Mouse (Mus musculus) intestine, embryonic 16.5 days (tissue): ENCODE results near the gene Phf1. TPM values are rescaled to one million over a fixed set of nuclear protein-coding genes. Genes with fewer than 3 reads are reported as not detected.

Experiments
- ATAC-seq: fragments of 200-750 bp; cut with Nextera tagmentation; 2 replicates; pipeline ENCODE4 v1.8.0; 2017; ENCODE audit warnings: moderate TSS enrichment, moderate library complexity
- H3K27ac ChIP-seq: fragments of 300-500 bp; sonication (generic); 2 replicates; pipeline ENCODE4 v1.5.1; 2014; ENCODE audit warnings: mild to moderate bottlenecking, low read length
- H3K27me3 ChIP-seq: fragments of 300-500 bp; sonication (generic); replicated peaks from 2 replicates; pipeline ENCODE4 v1.6.1; 2014; ENCODE audit warnings: low read length, control low read depth, mixed read lengths; ENCODE audit not compliant: control insufficient read depth, insufficient read depth
- H3K36me3 ChIP-seq: fragments of 300-500 bp; sonication (generic); 2 replicates; pipeline ENCODE4 v1.6.1; 2014; ENCODE audit warnings: low read length, control low read depth; ENCODE audit not compliant: control insufficient read depth, insufficient read depth
- H3K4me1 ChIP-seq: fragments of 300-500 bp; sonication (generic); 2 replicates; pipeline ENCODE4 v1.6.1; 2014; ENCODE audit warnings: low read length, control low read depth, mixed read lengths; ENCODE audit not compliant: control insufficient read depth, insufficient read depth
- H3K4me2 ChIP-seq: fragments of 300-500 bp; sonication (generic); 2 replicates; pipeline ENCODE4 v1.6.1; 2014; ENCODE audit warnings: low read depth, low read length, control low read depth
- H3K4me3 ChIP-seq: fragments of 300-500 bp; sonication (generic); 2 replicates; pipeline ENCODE4 v1.5.1; 2014; ENCODE audit warnings: mild to moderate bottlenecking, low read length
- H3K9ac ChIP-seq: fragments of 300-500 bp; sonication (generic); 2 replicates; pipeline ENCODE4 v1.6.1; 2014; ENCODE audit warnings: low read depth, low read length
- H3K9me3 ChIP-seq: fragments of 300-500 bp; sonication (generic); 2 replicates; pipeline ENCODE4 v1.6.1; 2016; ENCODE audit warnings: low read length, control low read depth; ENCODE audit not compliant: control insufficient read depth
- WGBS: fragments of 180-500 bp; shearing (Covaris S2); extraction: QIAGEN DNeasy Blood & Tissue Kit; methylation state at CpG from one replicate; pipeline ENCODE4 v1.1.7; 2014; 5-methylcytosine and 5-hydroxymethylcytosine counted together
- polyA plus RNA-seq: library from polyadenylated mRNA; unstranded; fragments of >200 nt; fragmentation: Nextera tagmentation; extraction: Ambion mirVana; gene quantifications from 2 replicates; pipeline ENCODE4 v1.2.1, GENCODE M21; 2015

The Phf1 gene
- polyA plus RNA-seq, 1 experiment from 2014 or later = 6.8 TPM

DNA sequence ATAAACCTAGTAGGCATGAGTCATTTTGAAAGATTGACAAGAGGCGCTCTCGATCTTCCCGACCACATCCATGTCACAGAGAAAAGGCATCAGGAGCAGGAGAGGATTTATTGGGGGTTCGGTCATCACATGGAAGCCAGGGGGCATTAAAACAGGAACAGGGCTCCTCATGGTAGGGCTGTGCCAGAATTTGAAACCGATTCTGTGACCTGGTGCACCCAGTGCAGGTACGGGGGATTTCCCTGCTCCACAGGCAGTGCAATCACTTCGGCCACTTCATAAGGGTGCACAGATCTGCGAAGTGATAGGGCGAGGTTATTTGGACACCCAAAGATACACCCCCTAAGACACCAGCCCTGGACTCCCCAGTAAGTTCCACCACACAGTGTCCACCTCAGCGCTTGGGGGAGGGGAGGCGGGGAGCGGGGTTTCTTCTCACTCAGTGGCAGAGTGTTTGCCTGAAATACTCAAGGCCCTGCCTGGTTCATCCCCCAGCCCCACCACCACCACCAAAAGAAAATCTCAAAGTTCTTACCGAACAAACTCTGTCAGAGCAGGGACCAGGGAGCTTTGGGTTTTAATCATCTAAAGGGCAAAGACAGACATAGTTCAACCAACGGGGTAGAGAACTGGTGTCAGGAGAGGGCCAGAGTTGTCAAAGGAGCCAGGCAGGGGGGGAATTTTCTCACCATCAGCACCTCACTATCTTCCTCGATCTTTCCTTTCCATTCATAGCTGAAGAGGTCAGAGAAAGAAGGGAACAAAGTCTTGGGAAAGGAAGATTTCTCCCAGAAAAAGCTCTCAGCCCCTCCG lies 5.2 kb downstream of the Phf1 start:
- Histone ChIP-seq H3K27ac (peak overlapping the region; percentile 94), H3K9ac (peak overlapping the region; percentile 86), H3K4me3 (peak overlapping the region; percentile 84), H3K36me3 (peaks cover 15% of the 10 kb centered on the region; the same call in 1 of the 2 replicates), H3K4me2 (peak overlapping the region; percentile 83), H3K4me1 (peaks cover 34% of the 10 kb centered on the region), H3K9me3 (no peaks in the 10 kb centered on the region), H3K27me3 (no peaks in the 10 kb centered on the region)
- ATAC-seq = no peak
- WGBS = 43% methylated on average over 16 of the region's 16 CpGs

- Histone ChIP-seq H3K9ac (peak overlapping the region; percentile 86), H3K4me2 (peak overlapping the region; percentile 83), H3K4me1 (peaks cover 32% of the 10 kb centered on the region), H3K9me3 (no peaks in the 10 kb centered on the region), H3K4me3 (peak overlapping the region; percentile 84), H3K36me3 (peaks cover 15% of the 10 kb centered on the region; the same call in 1 of the 2 replicates), H3K27ac (peak overlapping the region; percentile 94), H3K27me3 (no peaks in the 10 kb centered on the region)
- ATAC-seq = peak; percentile 6
- under 1% methylated on average over 22 of the region's 22 CpGs for WGBS
Observed at GRCm38 (mm10) chr17:26938731-26939130, 5.9 kb downstream of the Phf1 start.

- ATAC-seq = peak; percentile 96
- no peaks in the 10 kb centered on the region for H3K27me3 ChIP-seq
- H3K4me3 ChIP-seq = peak within 1 kb of the TSS; percentile 84
- peaks cover 28% of the 10 kb centered on the region for H3K4me1 ChIP-seq
- H3K27ac ChIP-seq = peak within 1 kb of the TSS; percentile 95
- peaks cover 15% of the 10 kb centered on the region; the same call in 1 of the 2 replicates for H3K36me3 ChIP-seq
- peak within 1 kb of the TSS; percentile 95 for H3K4me2 ChIP-seq
- H3K9me3 ChIP-seq = no peaks in the 10 kb centered on the region
- H3K9ac ChIP-seq = peak within 1 kb of the TSS; percentile 90
- WGBS = under 1% methylated on average over 70 of the region's 70 CpGs
Observed at GRCm38 (mm10) chr17:26939178-26939972, 6.5 kb downstream of the Phf1 start, which contains the start of gene Cuta. TSS of gene Cuta (minus strand) at chr17:26939569.

DNA sequence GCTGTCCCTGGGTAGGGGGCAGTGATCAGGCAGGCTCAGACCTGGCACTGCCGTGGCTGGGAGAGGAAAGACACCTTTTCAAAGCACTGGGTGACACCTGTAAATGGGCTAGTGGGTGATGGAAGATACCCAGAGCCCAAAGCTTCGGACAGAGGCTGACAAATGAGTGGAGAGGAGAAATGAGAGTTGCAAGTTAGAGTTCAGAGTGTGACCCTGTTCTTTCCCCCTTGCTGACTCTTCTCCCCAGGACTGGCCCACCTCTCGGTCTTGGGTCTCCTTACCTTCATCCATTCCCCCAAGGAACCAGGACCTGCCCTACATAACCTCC lies 7.1 kb downstream of the Phf1 start:
- no peaks in the 10 kb centered on the region for H3K9me3 ChIP-seq
- 4% methylated on average over 3 of the region's 3 CpGs for WGBS
- H3K4me1 ChIP-seq = peaks cover 26% of the 10 kb centered on the region
- no peak for ATAC-seq
- H3K27ac ChIP-seq = peak overlapping the region; percentile 95
- H3K4me3 ChIP-seq = peak overlapping the region; percentile 84
- H3K27me3 ChIP-seq = no peaks in the 10 kb centered on the region
- H3K9ac ChIP-seq = peak overlapping the region; percentile 90
- peaks cover 15% of the 10 kb centered on the region; the same call in 1 of the 2 replicates for H3K36me3 ChIP-seq
- H3K4me2 ChIP-seq = peak overlapping the region; percentile 95

GRCm38 (mm10) chr17:26941031-26941789 lies 8.4 kb downstream of the Phf1 start, which contains the start of gene Syngap1:
TSS of gene Syngap1 (plus strand) at chr17:26941253.
- peak within 1 kb of the TSS; percentile 90 for H3K9ac ChIP-seq
- peaks cover 26% of the 10 kb centered on the region for H3K4me1 ChIP-seq
- 0 out of 2 replicates have a peak, but pooled peaks cover 3% of the 10 kb centered on the region for H3K36me3 ChIP-seq
- WGBS = 2% methylated on average over 21 of the region's 24 CpGs
- H3K4me2 ChIP-seq = peak within 1 kb of the TSS; percentile 95
- no peaks in the 10 kb centered on the region for H3K9me3 ChIP-seq
- peak within 1 kb of the TSS; percentile 84 for H3K4me3 ChIP-seq
- H3K27ac ChIP-seq = peak within 1 kb of the TSS; percentile 95
- H3K27me3 ChIP-seq = no peaks in the 10 kb centered on the region
- ATAC-seq = no peak

DNA sequence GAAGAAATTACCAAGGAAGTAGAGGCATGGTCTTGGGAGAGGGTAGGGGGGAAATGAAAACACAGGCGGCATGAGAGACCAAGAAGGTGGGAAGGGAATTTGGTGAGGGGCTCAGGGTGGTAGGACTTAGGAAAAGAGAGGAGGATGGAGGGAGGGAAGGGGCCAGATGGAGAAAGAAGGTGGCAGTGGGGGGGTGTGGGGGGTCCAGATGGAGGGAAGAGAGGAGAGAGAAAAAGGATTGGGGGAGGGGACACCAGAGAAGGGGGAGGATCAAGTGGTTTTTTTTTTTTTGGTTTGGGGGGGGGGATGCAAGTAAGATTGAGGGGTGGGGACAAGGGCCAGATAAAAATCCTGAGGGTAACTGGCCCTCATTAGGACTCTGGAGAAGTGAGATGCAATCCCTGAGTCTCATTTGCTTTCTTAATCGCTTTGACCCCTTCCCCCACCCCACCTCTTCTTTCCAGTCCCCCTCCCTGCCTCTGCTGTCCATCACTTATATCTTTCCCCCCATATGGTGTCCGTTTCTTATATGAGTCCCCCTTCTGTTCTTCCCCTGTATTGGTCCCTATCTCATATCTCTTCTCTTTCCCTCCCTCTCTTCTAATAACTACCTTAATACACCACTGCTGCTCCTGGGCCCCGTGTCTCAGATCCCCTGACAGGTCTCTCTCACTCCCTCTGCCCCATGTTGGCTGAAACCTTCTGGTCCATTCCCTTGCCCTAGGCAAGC lies 9.2 kb downstream of the Phf1 start:
- no peaks in the 10 kb centered on the region for H3K27me3 ChIP-seq
- peak overlapping the region; percentile 53 for H3K4me2 ChIP-seq
- peak overlapping the region; percentile 68 for H3K9ac ChIP-seq
- H3K27ac ChIP-seq = peak overlapping the region; percentile 51; the same call in 1 of the 2 replicates
- H3K36me3 ChIP-seq = no peaks in the 10 kb centered on the region
- no peak for ATAC-seq
- H3K9me3 ChIP-seq = no peaks in the 10 kb centered on the region
- peaks cover 29% of the 10 kb centered on the region for H3K4me1 ChIP-seq
- peak overlapping the region; percentile 45 for H3K4me3 ChIP-seq
- 32% methylated on average over 4 of the region's 4 CpGs for WGBS

DNA sequence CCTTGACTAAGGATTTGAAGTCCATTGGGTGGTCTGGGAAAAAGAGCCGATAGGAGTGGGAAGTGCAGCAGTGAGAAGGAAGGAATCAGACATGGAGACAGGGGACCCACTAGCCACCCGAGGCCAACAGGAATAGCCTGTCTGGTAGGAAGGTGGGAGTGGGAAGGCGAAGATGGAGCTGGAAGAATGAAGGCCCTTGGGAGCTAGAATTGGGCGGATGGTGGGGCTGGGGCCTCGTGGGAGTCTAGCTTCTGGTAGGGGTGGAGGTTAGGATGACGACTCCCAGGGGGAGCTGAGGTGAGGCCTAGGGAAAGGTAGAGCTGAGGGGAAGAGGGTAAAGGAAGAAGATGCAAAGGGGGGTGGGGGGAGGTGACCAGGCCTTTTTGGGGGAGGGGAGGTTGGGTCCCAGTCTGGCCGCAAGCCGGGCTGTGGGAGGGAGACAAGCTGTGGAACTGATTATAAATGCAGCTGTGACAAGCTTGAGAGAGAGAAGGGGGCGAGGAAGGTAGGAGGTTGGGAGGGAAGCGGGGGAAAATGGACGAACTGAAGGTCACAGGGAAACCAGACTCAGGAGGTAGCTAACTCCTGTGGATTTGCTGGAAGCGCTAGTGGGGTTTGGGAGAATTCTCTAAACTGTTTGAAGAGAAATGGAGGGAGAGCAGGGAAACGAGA lies 13.1 kb downstream of the Phf1 start:
- H3K36me3 ChIP-seq = no peaks in the 10 kb centered on the region

GRCm38 (mm10) chr17:26946567-26946966 lies 13.7 kb downstream of the Phf1 start:
- Histone ChIP-seq H3K9ac (peak overlapping the region; percentile 71), H3K4me2 (peak overlapping the region; percentile 75), H3K4me3 (peak overlapping the region; percentile 49), H3K4me1 (peaks cover 37% of the 10 kb centered on the region), H3K27ac (peak overlapping the region; percentile 1; the same call in 1 of the 2 replicates), H3K36me3 (no peaks in the 10 kb centered on the region), H3K27me3 (no peaks in the 10 kb centered on the region), H3K9me3 (no peaks in the 10 kb centered on the region)
- peak; percentile 43 for ATAC-seq
- 3% methylated on average over 37 of the region's 37 CpGs for WGBS

More for the DNA sequence above, 13.1 kb downstream of the Phf1 start:
- Histone ChIP-seq H3K4me2 (peak overlapping the region; percentile 75), H3K27ac (no peak overlapping the region), H3K27me3 (no peaks in the 10 kb centered on the region), H3K9ac (peak overlapping the region; percentile 71), H3K4me3 (peak overlapping the region; percentile 49), H3K4me1 (peaks cover 32% of the 10 kb centered on the region), H3K9me3 (no peaks in the 10 kb centered on the region)
- no peak for ATAC-seq
- WGBS = 39% methylated on average over 13 of the region's 13 CpGs
